Mouse (Mus musculus) neural tube, embryonic 11.5 days (tissue): Measurements from ENCODE around the gene Hist1h3e. TPM values are rescaled to one million over a fixed set of nuclear protein-coding genes. Genes with fewer than 3 reads are reported as not detected.
"Not testable (repeated sequence)": the region's sequence is repeated elsewhere in the genome, so short reads cannot be mapped to it uniquely, and the experiment has no call there.

Source experiments
- ATAC-seq: fragments of 200-750 bp; cut with Nextera tagmentation; 2 replicates; pipeline ENCODE4 v1.8.0; 2017; ENCODE audit warnings: moderate number of reproducible peaks, mild to moderate bottlenecking, moderate TSS enrichment, moderate library complexity; ENCODE audit not compliant: insufficient read depth, low FRiP score, low TSS enrichment
- DNase-seq: peaks from one replicate; pipeline ENCODE4 v3.0.0-alpha.2; 2015; ENCODE audit warnings: low spot score
- H3K27ac ChIP-seq: fragments of 300-500 bp; sonication (generic); 2 replicates; pipeline ENCODE4 v1.5.1; 2014; ENCODE audit warnings: low read depth, mild to moderate bottlenecking, low read length
- H3K27me3 ChIP-seq: fragments of 300-500 bp; sonication (generic); 2 replicates; pipeline ENCODE4 v1.6.1; 2014; ENCODE audit warnings: mild to moderate bottlenecking, low read length, mixed read lengths; ENCODE audit not compliant: control insufficient read depth, insufficient read depth
- H3K36me3 ChIP-seq: fragments of 300-500 bp; sonication (generic); 2 replicates; pipeline ENCODE4 v1.6.1; 2014; ENCODE audit warnings: mild to moderate bottlenecking, low read length, moderate library complexity, mixed read lengths; ENCODE audit not compliant: control insufficient read depth, insufficient read depth
- H3K4me1 ChIP-seq: fragments of 300-500 bp; sonication (generic); 2 replicates; pipeline ENCODE4 v1.6.1; 2014; ENCODE audit warnings: low read length, mixed read lengths; ENCODE audit not compliant: control insufficient read depth, insufficient read depth
- H3K4me2 ChIP-seq: fragments of 300-500 bp; sonication (generic); 2 replicates; pipeline ENCODE4 v1.6.1; 2014; ENCODE audit warnings: low read depth, mild to moderate bottlenecking, moderate library complexity
- H3K4me3 ChIP-seq: fragments of 300-500 bp; sonication (generic); 2 replicates; pipeline ENCODE4 v1.5.1; 2014; ENCODE audit warnings: low read depth, low read length
- H3K9ac ChIP-seq: fragments of 300-500 bp; sonication (generic); 2 replicates; pipeline ENCODE4 v1.6.1; 2014; ENCODE audit warnings: mild to moderate bottlenecking, low read length
- H3K9me3 ChIP-seq: fragments of 300-500 bp; sonication (generic); 2 replicates; pipeline ENCODE4 v1.6.1; 2016; ENCODE audit warnings: low read length; ENCODE audit not compliant: control insufficient read depth
- WGBS: fragments of 180-500 bp; shearing (Covaris S2); extraction: QIAGEN DNeasy Blood & Tissue Kit; methylation state at CpG from one replicate; pipeline ENCODE4 v1.1.7; 2014; 5-methylcytosine and 5-hydroxymethylcytosine counted together
- polyA plus RNA-seq: library from polyadenylated mRNA; unstranded; fragments of >200 nt; fragmentation: Nextera tagmentation; extraction: Ambion mirVana; gene quantifications from 2 replicates; pipeline ENCODE4 v1.2.1, GENCODE M21; 2014

Hist1h3e gene
- polyA plus RNA-seq, 1 experiment from 2014 or later = 6.4 TPM

- Histone ChIP-seq H3K4me1 (peaks cover 8% of the 10 kb centered on the region), H3K27me3 (no peaks in the 10 kb centered on the region), H3K36me3 (no peaks in the 10 kb centered on the region), H3K27ac (peak overlapping the region; percentile 76; the same call in 1 of the 2 replicates), H3K4me3 (peak overlapping the region; percentile 36), H3K9me3 (no peaks in the 10 kb centered on the region), H3K9ac (peak overlapping the region; percentile 63), H3K4me2 (peak overlapping the region; percentile 57)
- no peak for ATAC-seq
- WGBS = 60% methylated on average over 6 of the region's 6 CpGs
- peak; percentile 25 for DNase-seq
Measured at GRCm38 (mm10) chr13:23576906-23577639, 14.9 kb upstream of the Hist1h3e start.

- Histone ChIP-seq H3K27ac (peak overlapping the region; percentile 76), H3K9me3 (no peaks in the 10 kb centered on the region), H3K4me2 (peak overlapping the region; percentile 57), H3K36me3 (no peaks in the 10 kb centered on the region), H3K4me3 (peak overlapping the region; percentile 36), H3K4me1 (peaks cover 6% of the 10 kb centered on the region; the same call in 1 of the 2 replicates), H3K9ac (peak overlapping the region; percentile 63), H3K27me3 (no peaks in the 10 kb centered on the region)
- ATAC-seq (no peak), DNase-seq (peak; percentile 41)
- 5% methylated on average over 7 of the region's 7 CpGs for WGBS
Measured at GRCm38 (mm10) chr13:23576351-23576881, 14.2 kb upstream of the Hist1h3e start.

GRCm38 (mm10) chr13:23575864-23576313 lies 13.7 kb upstream of the Hist1h3e start:
- H3K4me2 ChIP-seq = peak overlapping the region; percentile 57

GRCm38 (mm10) chr13:23575271-23575851 lies 13.2 kb upstream of the Hist1h3e start, which contains the start of gene Hist1h3d:
Gene Hist1h3d (plus strand): TSS chr13:23575763.
- H3K4me3 ChIP-seq = peak within 1 kb of the TSS; percentile 36
- peaks cover 6% of the 10 kb centered on the region; the same call in 1 of the 2 replicates for H3K4me1 ChIP-seq
- H3K4me2 ChIP-seq = peak within 1 kb of the TSS; percentile 57
- WGBS = under 1% methylated on average over 18 of the region's 18 CpGs
- H3K27ac ChIP-seq = peak within 1 kb of the TSS; percentile 88
- no peaks in the 10 kb centered on the region for H3K36me3 ChIP-seq
- H3K9me3 ChIP-seq = no peaks in the 10 kb centered on the region
- no peaks in the 10 kb centered on the region for H3K27me3 ChIP-seq
- peak within 1 kb of the TSS; percentile 63 for H3K9ac ChIP-seq
- DNase-seq (peak; percentile 64), ATAC-seq (peak; percentile 40)

More at GRCm38 (mm10) chr13:23575864-23576313, 13.7 kb upstream of the Hist1h3e start:
- ATAC-seq, H3K4me1 ChIP-seq, H3K27me3 ChIP-seq, DNase-seq, H3K36me3 ChIP-seq, H3K9me3 ChIP-seq: not testable (repeated sequence)
- peak overlapping the region; percentile 63 for H3K9ac ChIP-seq
- WGBS = under 1% methylated on average over 8 of the region's 40 CpGs
- H3K27ac ChIP-seq = peak overlapping the region; percentile 76
- peak overlapping the region; percentile 36 for H3K4me3 ChIP-seq

GRCm38 (mm10) chr13:23574546-23575170 lies 12.5 kb upstream of the Hist1h3e start:
- H3K4me1 ChIP-seq, H3K9me3 ChIP-seq, H3K27me3 ChIP-seq, DNase-seq, H3K36me3 ChIP-seq: not testable (repeated sequence)
- WGBS = under 1% methylated on average over 7 of the region's 39 CpGs
- Histone ChIP-seq H3K27ac (peak overlapping the region; percentile 93), H3K9ac (peak overlapping the region; percentile 58), H3K4me2 (peak overlapping the region; percentile 57), H3K4me3 (peak overlapping the region; percentile 36)
- peak; percentile 5 for ATAC-seq

GRCm38 (mm10) chr13:23573898-23574524 lies 11.8 kb upstream of the Hist1h3e start, which contains the start of the genes Hist1h2bf and Hist1h2ad:
Gene Hist1h2bf (minus strand): TSS chr13:23574196.
Gene Hist1h2ad (plus strand): TSS chr13:23574381.
- Histone ChIP-seq H3K4me3 (peak within 1 kb of the TSS; percentile 36), H3K4me2 (peak within 1 kb of the TSS; percentile 64), H3K27ac (peak within 1 kb of the TSS; percentile 93), H3K9ac (peak within 1 kb of the TSS; percentile 63)
- ATAC-seq (peak; percentile 89), DNase-seq (peak; percentile 91)
- H3K36me3 ChIP-seq, H3K4me1 ChIP-seq, H3K9me3 ChIP-seq, H3K27me3 ChIP-seq: not testable (repeated sequence)
- WGBS = 0% methylated on average over 27 of the region's 42 CpGs

GRCm38 (mm10) chr13:23573034-23573897 lies 11.1 kb upstream of the Hist1h3e start:
- peak; percentile 30 for DNase-seq
- peak overlapping the region; percentile 45 for H3K4me3 ChIP-seq
- WGBS = 11% methylated on average over 17 of the region's 20 CpGs
- ATAC-seq, H3K36me3 ChIP-seq, H3K9me3 ChIP-seq, H3K4me1 ChIP-seq, H3K27me3 ChIP-seq: not testable (repeated sequence)
- peak overlapping the region; percentile 63 for H3K9ac ChIP-seq
- peak overlapping the region; percentile 93 for H3K27ac ChIP-seq
- peak overlapping the region; percentile 64 for H3K4me2 ChIP-seq
